Mouse (Mus musculus) cerebellum, adult 2 months (tissue): ENCODE measurements around the gene Adprm. TPM values are rescaled to one million over a fixed set of nuclear protein-coding genes. Genes with fewer than 3 reads are reported as not detected.
A peak's percentile ranks its signal among the peaks of the same experiment; 100 is the strongest.

ENCODE experiments used
- DNase-seq, 2 experiments: peaks; one replicate each; pipeline ENCODE4 v3.0.0; 2021
- H3K27ac ChIP-seq: fragments of 200-500 bp; 2 replicates; pipeline ENCODE4 v1.5.1; 2012; ENCODE audit warnings: low read length, control low read depth, inconsistent platforms; ENCODE audit not compliant: insufficient read depth
- H3K27me3 ChIP-seq: fragments of 200-500 bp; 2 replicates; pipeline ENCODE4 v1.6.1; 2012; ENCODE audit warnings: inconsistent platforms, mild to moderate bottlenecking, low read length, moderate library complexity; ENCODE audit not compliant: control insufficient read depth, insufficient read depth
- H3K4me1 ChIP-seq: fragments of 200-500 bp; 2 replicates; pipeline ENCODE4 v1.6.1; 2011; ENCODE audit warnings: low read length; ENCODE audit not compliant: control insufficient read depth, insufficient read depth
- H3K4me3 ChIP-seq: fragments of 200-500 bp; replicated peaks from 2 replicates; pipeline ENCODE3; 2011; ENCODE audit warnings: mild to moderate bottlenecking, low read depth, low read length, control low read depth; ENCODE audit not compliant: insufficient read depth
- CTCF ChIP-seq: fragments of 200-500 bp; IDR thresholded peaks from 2 replicates; pipeline ENCODE4 v1.5.1; 2011; ENCODE audit warnings: low read depth, mild to moderate bottlenecking, control low read depth, low read length, moderate library complexity, borderline replicate concordance; ENCODE audit not compliant: insufficient read depth
- POLR2A ChIP-seq: fragments of 200-500 bp; IDR thresholded peaks from 2 replicates; pipeline ENCODE4 v1.6.1; 2011; ENCODE audit warnings: low read length, control low read depth, borderline replicate concordance; ENCODE audit not compliant: insufficient read depth
- WGBS: fragments of 180-500 bp; shearing (Covaris S2); methylation state at CpG from one replicate; pipeline ENCODE4 v1.1.7; 2018; 5-methylcytosine and 5-hydroxymethylcytosine counted together
- polyA plus RNA-seq: library from polyadenylated mRNA; depleted of rRNA; stranded (reverse); fragments of >200 nt; gene quantifications from 2 replicates; pipeline ENCODE4 v1.2.3, GENCODE M21; 2012; rRNA removed

Gene Adprm
- polyA plus RNA-seq, result 28.9 and 29.0 TPM in 2 replicates

- TF ChIP-seq CTCF (no peak), POLR2A (peak; percentile 72)
- under 1% methylated on average over 50 of the region's 50 CpGs for WGBS
- H3K4me3 ChIP-seq, result peak within 1 kb of the TSS; percentile 71
- no peaks in the 10 kb centered on the region for H3K4me1 ChIP-seq
- no peaks in the 10 kb centered on the region for H3K27me3 ChIP-seq
- peak; percentile 90 for DNase-seq
- 0 out of 2 replicates have a peak within 1 kb of the TSS, but pooled peaks have one; percentile 11 for H3K27ac ChIP-seq
Observed at GRCm38 (mm10) chr11:67052321-67052952, at the start of gene Adprm, which contains the start of gene Sco1. Gene Adprm, minus strand, starts transcription at chr11:67052594. Gene Sco1, plus strand, starts transcription at chr11:67052670.

DNA sequence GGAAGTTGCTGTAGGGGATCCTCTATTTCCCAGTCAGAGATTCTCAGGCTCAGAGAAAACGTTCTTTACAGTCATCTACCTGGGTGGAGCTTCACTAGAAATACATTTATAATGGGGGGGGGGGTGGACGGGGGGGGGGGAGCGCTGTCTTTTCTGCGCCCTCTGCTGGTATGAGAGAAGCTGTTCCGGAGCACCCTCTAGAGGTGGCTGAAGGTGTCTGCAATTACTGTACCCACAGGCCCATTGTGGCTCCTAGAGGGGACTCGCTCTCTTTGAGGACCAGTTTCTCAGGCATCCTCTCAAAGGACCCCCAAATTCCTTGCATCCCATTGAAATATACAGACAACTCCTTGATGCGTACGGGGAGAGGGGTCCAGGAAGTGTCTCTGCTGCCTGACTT lies 49.3 kb upstream of the Adprm start:
- H3K27me3 ChIP-seq, result no peaks in the 10 kb centered on the region
- H3K4me1 ChIP-seq, result no peaks in the 10 kb centered on the region
- H3K27ac ChIP-seq, result no peak overlapping the region
- peak; percentile 68 for TF ChIP-seq CTCF
- TF ChIP-seq POLR2A, result no peak
- 29% methylated on average over 8 of the region's 8 CpGs for WGBS
- no peak overlapping the region for H3K4me3 ChIP-seq
- DNase-seq, result peak; percentile 42 to 52

GRCm38 (mm10) chr11:67100169-67100568 lies 47.8 kb upstream of the Adprm start:
- H3K27me3 ChIP-seq, result no peaks in the 10 kb centered on the region
- no peaks in the 10 kb centered on the region for H3K4me1 ChIP-seq
- H3K27ac ChIP-seq, result no peak overlapping the region
- TF ChIP-seq CTCF, result peak; percentile 20; the same call in 1 of the 2 replicates
- no peak for TF ChIP-seq POLR2A
- WGBS, result 30% methylated on average over 6 of the region's 6 CpGs
- DNase-seq, result no peak
- no peak overlapping the region for H3K4me3 ChIP-seq

- no peak for TF ChIP-seq CTCF
- no peak for TF ChIP-seq POLR2A
- no peaks in the 10 kb centered on the region for H3K27me3 ChIP-seq
- H3K4me3 ChIP-seq, result no peak overlapping the region
- no peaks in the 10 kb centered on the region for H3K4me1 ChIP-seq
- H3K27ac ChIP-seq, result no peak overlapping the region
- DNase-seq, result no peak
- WGBS, result 81% methylated on average over 16 of the region's 16 CpGs
Observed at GRCm38 (mm10) chr11:67099241-67099640, 46.8 kb upstream of the Adprm start.

DNA sequence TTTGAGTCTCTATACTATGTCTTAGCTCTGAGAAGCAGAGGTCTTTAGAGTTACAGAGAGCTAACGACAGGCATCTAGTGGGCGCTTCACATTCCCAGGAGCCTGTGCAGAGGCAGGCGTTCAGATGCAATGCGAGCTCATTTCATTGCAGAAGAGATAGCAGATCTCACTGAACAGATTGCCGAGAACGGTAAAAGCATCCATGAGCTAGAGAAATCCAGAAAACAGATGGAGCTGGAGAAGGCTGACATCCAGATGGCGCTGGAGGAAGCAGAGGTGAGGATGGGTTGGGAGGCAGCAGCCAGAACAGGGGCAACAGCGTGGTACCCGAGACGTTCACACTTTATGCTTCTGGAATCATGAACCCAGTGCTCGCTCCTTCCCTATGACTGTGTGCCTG lies 46.0 kb upstream of the Adprm start:
- DNase-seq, result no peak
- Histone ChIP-seq H3K27me3 (no peaks in the 10 kb centered on the region), H3K4me1 (no peaks in the 10 kb centered on the region), H3K27ac (no peak overlapping the region), H3K4me3 (no peak overlapping the region)
- 62% methylated on average over 11 of the region's 11 CpGs for WGBS
- TF ChIP-seq POLR2A (no peak), CTCF (no peak)

GRCm38 (mm10) chr11:67097709-67098108 lies 45.3 kb upstream of the Adprm start:
- H3K4me1 ChIP-seq, result no peaks in the 10 kb centered on the region
- H3K27me3 ChIP-seq, result no peaks in the 10 kb centered on the region
- no peak for TF ChIP-seq CTCF
- TF ChIP-seq POLR2A, result no peak
- no peak for DNase-seq
- WGBS, result 89% methylated on average over 10 of the region's 10 CpGs
- H3K27ac ChIP-seq, result no peak overlapping the region
- no peak overlapping the region for H3K4me3 ChIP-seq

- no peak for DNase-seq
- no peak overlapping the region for H3K4me3 ChIP-seq
- WGBS, result 81% methylated on average over 29 of the region's 29 CpGs
- no peak for TF ChIP-seq POLR2A
- no peak for TF ChIP-seq CTCF
- H3K27me3 ChIP-seq, result no peaks in the 10 kb centered on the region
- no peak overlapping the region for H3K27ac ChIP-seq
- H3K4me1 ChIP-seq, result no peaks in the 10 kb centered on the region
Observed at GRCm38 (mm10) chr11:67094470-67094869, 42.1 kb upstream of the Adprm start.

GRCm38 (mm10) chr11:67093652-67094051 lies 41.3 kb upstream of the Adprm start:
- DNase-seq, result no peak
- WGBS, result 97% methylated on average over 5 of the region's 5 CpGs
- no peaks in the 10 kb centered on the region for H3K4me1 ChIP-seq
- no peak overlapping the region for H3K4me3 ChIP-seq
- no peak for TF ChIP-seq CTCF
- TF ChIP-seq POLR2A, result no peak
- no peaks in the 10 kb centered on the region for H3K27me3 ChIP-seq
- H3K27ac ChIP-seq, result no peak overlapping the region
